Mouse (Mus musculus): ENCODE results near the gene Six1. TPM values are rescaled to one million over a fixed set of nuclear protein-coding genes. Genes with fewer than 3 reads are reported as not detected.
"Not testable (repeated sequence)": the region's sequence is repeated elsewhere in the genome, so short reads cannot be mapped to it uniquely, and the experiment has no call there.

The Six1 gene
- polyA plus RNA-seq, 1 experiment from 2014 or later = 0.12 TPM

GRCm38 (mm10) chr12:73020422-73020821 lies 33.3 kb downstream of the Six1 start:
- Histone ChIP-seq H3K27ac (ENCODE audit: low read depth, low read length) (no peak overlapping the region), H3K27me3 (ENCODE audit: control insufficient read depth, insufficient read depth, low read length) (no peaks in the 10 kb centered on the region), H3K4me2 (replicated peaks; ENCODE audit: low read depth, low read length) (no peak overlapping the region), H3K4me1 (ENCODE audit: control insufficient read depth, insufficient read depth, low read length) (no peaks in the 10 kb centered on the region), H3K4me3 (ENCODE audit: low read length) (no peak overlapping the region), H3K9ac (ENCODE audit: low read depth, low read length) (no peak overlapping the region), H3K9me3 (ENCODE audit: control insufficient read depth, low read length) (no peaks in the 10 kb centered on the region), H3K36me3 (ENCODE audit: control insufficient read depth, insufficient read depth, low read length) (no peaks in the 10 kb centered on the region)
- no peak; the same call in 1 of the 2 replicates for ATAC-seq (ENCODE audit: low FRiP score, low TSS enrichment)
- 56% methylated on average over 3 of the region's 3 CpGs for WGBS

DNA sequence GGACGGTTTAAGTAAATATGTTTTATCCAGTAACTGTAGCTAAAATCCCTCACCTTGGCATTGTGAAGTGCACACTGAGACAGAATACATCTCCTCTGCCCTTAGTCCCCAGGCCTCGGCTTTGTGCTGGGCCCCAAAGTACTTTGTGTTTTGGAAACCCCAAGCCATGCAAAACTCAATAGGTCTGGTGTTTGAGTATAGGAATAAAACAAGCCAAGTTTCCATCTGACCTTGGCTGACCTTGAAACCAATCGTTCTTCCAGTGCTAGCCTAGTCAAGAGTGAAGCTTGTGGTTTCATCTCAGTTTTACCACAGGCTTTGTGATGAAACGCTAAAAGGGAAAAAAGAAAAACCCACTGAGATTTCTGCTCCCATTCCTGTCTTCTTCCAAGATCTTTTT lies 34.8 kb downstream of the Six1 start:
- ATAC-seq (ENCODE audit: low FRiP score, low TSS enrichment) = no peak
- no peak overlapping the region for H3K27ac ChIP-seq (ENCODE audit: low read depth, low read length)
- no peak overlapping the region for H3K4me3 ChIP-seq (ENCODE audit: low read length)
- H3K4me2 ChIP-seq (replicated peaks; ENCODE audit: low read depth, low read length) = no peak overlapping the region
- H3K36me3 ChIP-seq (ENCODE audit: control insufficient read depth, insufficient read depth, low read length) = no peaks in the 10 kb centered on the region
- H3K9me3 ChIP-seq (ENCODE audit: control insufficient read depth, low read length) = no peaks in the 10 kb centered on the region
- no peaks in the 10 kb centered on the region for H3K27me3 ChIP-seq (ENCODE audit: control insufficient read depth, insufficient read depth, low read length)
- no peak overlapping the region for H3K9ac ChIP-seq (ENCODE audit: low read depth, low read length)
- 77% methylated on average over 4 of the region's 4 CpGs for WGBS
- H3K4me1 ChIP-seq (ENCODE audit: control insufficient read depth, insufficient read depth, low read length) = no peaks in the 10 kb centered on the region

DNA sequence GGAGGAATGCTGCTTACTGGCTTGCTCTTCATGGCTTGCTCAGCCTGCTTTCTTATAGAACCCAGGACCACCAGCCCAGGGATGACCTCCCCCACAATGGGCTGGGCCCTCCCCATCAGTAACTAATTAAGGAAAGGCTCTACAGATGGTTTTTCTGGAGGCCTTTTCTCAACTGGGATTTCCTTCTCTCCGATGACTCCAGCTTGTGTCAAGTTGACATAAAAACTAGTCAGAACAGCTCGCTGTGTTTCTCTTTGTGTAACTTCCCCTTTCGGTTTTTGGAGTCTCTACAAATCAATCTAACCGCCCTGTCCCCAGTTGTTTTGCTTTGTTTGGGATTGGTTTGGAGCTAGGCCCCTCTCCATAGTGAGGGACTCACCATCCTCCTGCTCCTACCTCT lies 37.5 kb downstream of the Six1 start:
- Histone ChIP-seq H3K27ac (ENCODE audit: low read depth, low read length) (no peak overlapping the region), H3K36me3 (ENCODE audit: control insufficient read depth, insufficient read depth, low read length) (no peaks in the 10 kb centered on the region), H3K9me3 (ENCODE audit: control insufficient read depth, low read length) (no peaks in the 10 kb centered on the region), H3K4me1 (ENCODE audit: control insufficient read depth, insufficient read depth, low read length) (peaks cover 2% of the 10 kb centered on the region; the same call in 1 of the 2 replicates), H3K27me3 (ENCODE audit: control insufficient read depth, insufficient read depth, low read length) (no peaks in the 10 kb centered on the region), H3K4me3 (ENCODE audit: low read length) (no peak overlapping the region), H3K4me2 (replicated peaks; ENCODE audit: low read depth, low read length) (no peak overlapping the region), H3K9ac (ENCODE audit: low read depth, low read length) (no peak overlapping the region)
- WGBS = 70% methylated on average over 4 of the region's 4 CpGs
- ATAC-seq (ENCODE audit: low FRiP score, low TSS enrichment) = no peak

GRCm38 (mm10) chr12:73014311-73014710 lies 39.4 kb downstream of the Six1 start:
- 84% methylated on average over 4 of the region's 4 CpGs for WGBS
- H3K4me3 ChIP-seq (ENCODE audit: low read length) = no peak overlapping the region
- H3K36me3 ChIP-seq (ENCODE audit: control insufficient read depth, insufficient read depth, low read length) = no peaks in the 10 kb centered on the region

DNA sequence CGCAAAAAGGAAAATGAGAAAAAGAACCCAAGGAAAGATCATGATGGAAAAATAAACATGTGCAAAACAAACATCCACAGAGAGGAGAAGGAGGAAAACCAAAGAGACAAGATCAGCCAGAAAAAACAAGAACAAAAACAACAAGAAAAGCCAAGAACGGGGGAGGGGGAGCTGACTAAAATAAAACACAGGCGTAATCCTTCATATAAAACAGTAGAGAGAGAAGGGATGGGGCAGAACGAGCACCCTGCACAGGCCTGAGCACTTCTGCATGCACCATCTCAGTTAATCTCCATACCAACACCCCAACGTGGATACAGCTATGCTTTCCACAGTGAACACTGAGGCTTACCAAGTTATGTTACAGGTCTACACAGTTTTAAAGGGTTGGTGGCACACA lies 40.9 kb downstream of the Six1 start:
- Histone ChIP-seq H3K27ac (ENCODE audit: low read depth, low read length) (no peak overlapping the region), H3K4me3 (ENCODE audit: low read length) (no peak overlapping the region), H3K9me3 (ENCODE audit: control insufficient read depth, low read length) (no peaks in the 10 kb centered on the region), H3K36me3 (ENCODE audit: control insufficient read depth, insufficient read depth, low read length) (no peaks in the 10 kb centered on the region), H3K9ac (ENCODE audit: low read depth, low read length) (no peak overlapping the region), H3K4me1 (ENCODE audit: control insufficient read depth, insufficient read depth, low read length) (peaks cover 2% of the 10 kb centered on the region; the same call in 1 of the 2 replicates), H3K27me3 (ENCODE audit: control insufficient read depth, insufficient read depth, low read length) (no peaks in the 10 kb centered on the region), H3K4me2 (replicated peaks; ENCODE audit: low read depth, low read length) (no peak overlapping the region)
- 41% methylated on average over 5 of the region's 5 CpGs for WGBS
- peak; percentile 51; the same call in 1 of the 2 replicates for ATAC-seq (ENCODE audit: low FRiP score, low TSS enrichment)

More at GRCm38 (mm10) chr12:73014311-73014710, 39.4 kb downstream of the Six1 start:
- ATAC-seq (ENCODE audit: low FRiP score, low TSS enrichment) = no peak
- H3K27ac ChIP-seq (ENCODE audit: low read depth, low read length) = no peak overlapping the region
- H3K27me3 ChIP-seq (ENCODE audit: control insufficient read depth, insufficient read depth, low read length) = no peaks in the 10 kb centered on the region
- H3K4me1 ChIP-seq (ENCODE audit: control insufficient read depth, insufficient read depth, low read length) = peaks cover 2% of the 10 kb centered on the region; the same call in 1 of the 2 replicates
- no peak overlapping the region for H3K9ac ChIP-seq (ENCODE audit: low read depth, low read length)
- H3K4me2 ChIP-seq (replicated peaks; ENCODE audit: low read depth, low read length) = no peak overlapping the region
- no peaks in the 10 kb centered on the region for H3K9me3 ChIP-seq (ENCODE audit: control insufficient read depth, low read length)

DNA sequence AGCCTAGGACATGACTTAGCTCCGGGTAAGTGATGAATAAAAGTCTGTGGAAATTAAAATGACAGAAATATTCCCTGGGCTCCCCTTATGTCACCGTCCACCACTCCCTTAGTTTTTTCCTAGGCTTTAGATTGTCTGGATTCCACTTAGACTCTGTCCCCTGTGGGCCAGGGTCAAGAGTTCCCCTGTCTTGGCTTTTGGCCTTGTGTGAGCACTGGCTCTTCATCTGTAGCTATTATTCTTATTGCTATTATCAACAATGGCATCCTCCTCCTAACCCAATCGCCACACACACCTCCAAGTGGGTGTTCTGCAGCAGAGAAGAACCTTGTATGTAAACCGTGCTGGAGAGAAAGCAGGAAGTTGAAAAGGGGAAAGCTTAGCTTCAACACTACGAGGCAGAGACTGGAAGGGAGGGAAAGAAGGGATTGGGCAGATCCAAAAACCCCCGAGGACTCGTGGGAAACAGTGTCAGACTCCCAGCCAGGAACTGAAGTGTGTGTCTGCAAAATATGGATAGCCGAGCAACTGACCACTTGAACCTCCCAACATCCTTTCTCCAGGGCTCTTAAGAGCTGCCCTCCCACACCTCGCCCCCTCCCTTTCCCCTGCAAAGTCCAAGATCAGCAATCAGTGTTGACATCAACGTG lies 41.4 kb downstream of the Six1 start:
- Histone ChIP-seq H3K27me3 (ENCODE audit: control insufficient read depth, insufficient read depth, low read length) (no peaks in the 10 kb centered on the region), H3K4me3 (ENCODE audit: low read length) (no peak overlapping the region), H3K4me2 (replicated peaks; ENCODE audit: low read depth, low read length) (no peak overlapping the region), H3K9me3 (ENCODE audit: control insufficient read depth, low read length) (no peaks in the 10 kb centered on the region), H3K4me1 (ENCODE audit: control insufficient read depth, insufficient read depth, low read length) (peaks cover 2% of the 10 kb centered on the region; the same call in 1 of the 2 replicates), H3K9ac (ENCODE audit: low read depth, low read length) (no peak overlapping the region), H3K27ac (ENCODE audit: low read depth, low read length) (no peak overlapping the region), H3K36me3 (ENCODE audit: control insufficient read depth, insufficient read depth, low read length) (no peaks in the 10 kb centered on the region)
- 29% methylated on average over 10 of the region's 10 CpGs for WGBS
- ATAC-seq (ENCODE audit: low FRiP score, low TSS enrichment) = peak; percentile 37; the same call in 1 of the 2 replicates

DNA sequence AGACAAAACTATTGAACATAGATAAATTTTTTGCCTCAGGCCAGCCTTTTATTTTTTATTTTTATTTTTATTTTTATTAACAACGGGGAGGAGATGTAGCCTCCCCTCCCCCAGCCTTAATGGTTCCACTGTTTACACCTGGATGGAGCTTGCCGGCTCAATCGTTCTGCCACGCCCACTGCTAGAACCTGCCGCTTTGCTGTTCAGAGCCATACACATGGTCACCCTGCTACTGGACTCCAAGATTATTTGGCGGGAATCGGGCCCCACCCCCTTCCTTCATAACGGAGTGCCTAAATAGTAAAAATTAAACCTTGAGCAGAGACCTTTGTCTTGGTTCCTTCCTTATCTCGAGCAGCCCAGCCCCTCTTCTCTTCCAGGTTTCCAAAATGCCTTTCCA lies 50.8 kb downstream of the Six1 start:
- not testable (repeated sequence) for H3K4me2 ChIP-seq (replicated peaks; ENCODE audit: low read depth, low read length)

DNA sequence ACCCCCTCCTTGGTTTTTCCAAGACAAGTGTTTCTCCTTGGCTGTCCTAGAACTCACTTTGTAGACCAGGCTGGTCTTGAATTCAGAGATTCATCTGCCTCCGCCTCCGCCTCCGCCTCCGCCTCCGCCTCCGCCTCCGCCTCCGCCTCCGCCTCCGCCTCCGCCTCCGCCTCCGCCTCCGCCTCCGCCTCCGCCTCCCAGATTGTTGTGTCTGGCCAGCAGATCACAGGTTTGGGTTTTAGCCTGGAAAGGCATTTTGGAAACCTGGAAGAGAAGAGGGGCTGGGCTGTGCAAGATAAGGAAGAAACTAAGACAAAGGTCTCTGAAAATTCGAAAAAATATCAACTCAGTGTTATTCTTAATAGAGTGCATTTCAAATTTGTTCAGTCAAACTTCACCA lies 51.4 kb downstream of the Six1 start:
- 43% methylated on average over 17 of the region's 17 CpGs for WGBS
- not testable (repeated sequence) for H3K36me3 ChIP-seq (ENCODE audit: control insufficient read depth, insufficient read depth, low read length); H3K4me2 ChIP-seq (replicated peaks; ENCODE audit: low read depth, low read length); H3K4me1 ChIP-seq (ENCODE audit: control insufficient read depth, insufficient read depth, low read length); H3K9ac ChIP-seq (ENCODE audit: low read depth, low read length); ATAC-seq (ENCODE audit: low FRiP score, low TSS enrichment); H3K27me3 ChIP-seq (ENCODE audit: control insufficient read depth, insufficient read depth, low read length); H3K27ac ChIP-seq (ENCODE audit: low read depth, low read length); H3K9me3 ChIP-seq (ENCODE audit: control insufficient read depth, low read length); H3K4me3 ChIP-seq (ENCODE audit: low read length)

More for the DNA sequence above, 50.8 kb downstream of the Six1 start:
- not testable (repeated sequence) for ATAC-seq (ENCODE audit: low FRiP score, low TSS enrichment); H3K9me3 ChIP-seq (ENCODE audit: control insufficient read depth, low read length); H3K27me3 ChIP-seq (ENCODE audit: control insufficient read depth, insufficient read depth, low read length); H3K36me3 ChIP-seq (ENCODE audit: control insufficient read depth, insufficient read depth, low read length); H3K4me3 ChIP-seq (ENCODE audit: low read length); H3K27ac ChIP-seq (ENCODE audit: low read depth, low read length); H3K4me1 ChIP-seq (ENCODE audit: control insufficient read depth, insufficient read depth, low read length); H3K9ac ChIP-seq (ENCODE audit: low read depth, low read length)
- WGBS = 35% methylated on average over 9 of the region's 9 CpGs

DNA sequence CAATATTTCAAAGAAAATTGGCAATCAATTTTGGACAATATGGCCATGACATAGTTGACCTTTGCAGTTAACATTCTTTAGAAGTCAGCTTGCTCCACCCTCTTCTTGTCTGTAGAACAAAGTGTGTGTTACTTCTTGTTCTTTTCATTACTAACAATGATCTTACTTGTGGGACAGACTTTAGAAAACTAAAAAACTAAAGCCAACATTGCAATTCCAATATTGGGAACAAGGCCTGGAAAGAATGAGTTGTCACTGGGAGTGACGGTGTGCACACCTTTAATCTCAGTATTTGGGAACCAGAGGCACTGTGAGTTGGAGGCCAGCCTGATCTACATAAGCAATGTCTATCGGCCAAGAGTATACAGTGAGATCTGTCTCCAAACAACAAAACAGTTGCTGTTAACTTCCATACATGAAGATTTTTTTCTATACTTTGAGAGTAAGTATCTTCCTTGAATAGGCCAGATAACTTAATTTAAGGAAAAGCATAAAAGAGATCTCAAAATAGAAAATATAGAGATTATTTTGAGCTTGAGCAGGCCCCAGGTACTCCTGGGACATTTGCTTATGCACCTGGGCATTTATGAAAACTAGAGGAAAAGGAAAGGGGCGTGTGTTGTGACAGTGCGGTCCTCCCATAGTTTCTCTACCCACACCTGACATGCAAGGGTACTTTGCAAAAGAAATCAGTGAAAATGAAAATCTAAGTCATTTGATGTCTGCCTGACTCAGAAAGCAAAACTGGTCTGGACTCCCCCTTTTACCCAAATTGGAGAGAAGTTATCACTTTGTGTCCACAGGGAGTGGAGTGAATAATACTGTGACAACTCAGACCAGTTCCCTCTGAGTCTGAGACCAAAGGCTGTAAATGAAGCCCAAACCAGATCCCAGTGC lies 55.3 kb downstream of the Six1 start:
- no peaks in the 10 kb centered on the region for H3K4me1 ChIP-seq (ENCODE audit: control insufficient read depth, insufficient read depth, low read length)
- no peak for ATAC-seq (ENCODE audit: low FRiP score, low TSS enrichment)
- no peaks in the 10 kb centered on the region for H3K36me3 ChIP-seq (ENCODE audit: control insufficient read depth, insufficient read depth, low read length)
- H3K9me3 ChIP-seq (ENCODE audit: control insufficient read depth, low read length) = no peaks in the 10 kb centered on the region
- H3K27ac ChIP-seq (ENCODE audit: low read depth, low read length) = no peak overlapping the region
- no peaks in the 10 kb centered on the region for H3K27me3 ChIP-seq (ENCODE audit: control insufficient read depth, insufficient read depth, low read length)
- 90% methylated on average over 4 of the region's 4 CpGs for WGBS
- no peak overlapping the region for H3K4me2 ChIP-seq (replicated peaks; ENCODE audit: low read depth, low read length)
- no peak overlapping the region for H3K4me3 ChIP-seq (ENCODE audit: low read length)
- no peak overlapping the region for H3K9ac ChIP-seq (ENCODE audit: low read depth, low read length)
